Mouse (Mus musculus): ENCODE measurements around the gene Dnajb11. TPM values are rescaled to one million over a fixed set of nuclear protein-coding genes. Genes with fewer than 3 reads are reported as not detected.

The Dnajb11 gene
- polyA plus RNA-seq, 1 experiment from 2014 or later = 101 TPM

DNA sequence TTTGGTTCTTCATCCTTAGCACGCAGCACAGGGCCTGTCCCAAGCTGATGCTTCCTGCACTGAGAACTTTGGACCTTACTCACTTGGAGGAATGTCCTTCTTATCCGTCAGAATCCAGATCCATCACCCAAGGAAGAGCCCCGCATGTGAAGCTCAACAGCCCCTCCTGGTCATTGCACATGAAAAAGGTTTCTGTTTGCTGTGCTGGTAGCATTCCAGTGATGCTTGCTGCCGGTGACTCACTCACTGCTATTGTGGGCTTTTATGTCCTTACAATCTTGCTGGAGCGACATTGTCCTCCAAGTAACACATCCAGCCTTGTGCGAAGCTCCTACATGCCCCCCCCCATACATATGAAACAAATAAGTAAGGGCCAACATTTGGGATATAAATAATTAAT lies 55.2 kb downstream of the Dnajb11 start:
- H3K27me3 ChIP-seq (ENCODE audit: control insufficient read depth, insufficient read depth, low read depth, low read length) = no peaks in the 10 kb centered on the region
- 60% methylated on average over 6 of the region's 6 CpGs for WGBS
- H3K4me2 ChIP-seq (ENCODE audit: low read depth, low read length) = no peak overlapping the region
- no peak overlapping the region for H3K27ac ChIP-seq (ENCODE audit: low read length)
- no peak for ATAC-seq (ENCODE audit: low read depth)
- H3K9ac ChIP-seq (ENCODE audit: low read length) = no peak overlapping the region
- H3K4me1 ChIP-seq (replicated peaks; ENCODE audit: control insufficient read depth, insufficient read depth, low read length) = no peaks in the 10 kb centered on the region
- no peaks in the 10 kb centered on the region for H3K36me3 ChIP-seq (ENCODE audit: control insufficient read depth, insufficient read depth, low read length)
- H3K9me3 ChIP-seq (ENCODE audit: control insufficient read depth, low read length) = no peaks in the 10 kb centered on the region
- no peak overlapping the region for H3K4me3 ChIP-seq (ENCODE audit: low read length)

GRCm38 (mm10) chr16:22914276-22914675 lies 56.6 kb downstream of the Dnajb11 start:
- H3K36me3 ChIP-seq (ENCODE audit: control insufficient read depth, insufficient read depth, low read length) = no peaks in the 10 kb centered on the region
- H3K27me3 ChIP-seq (ENCODE audit: control insufficient read depth, insufficient read depth, low read depth, low read length) = no peaks in the 10 kb centered on the region
- H3K27ac ChIP-seq (ENCODE audit: low read length) = no peak overlapping the region
- H3K9ac ChIP-seq (ENCODE audit: low read length) = no peak overlapping the region
- no peak for ATAC-seq (ENCODE audit: low read depth)
- H3K9me3 ChIP-seq (ENCODE audit: control insufficient read depth, low read length) = no peaks in the 10 kb centered on the region
- no peak overlapping the region for H3K4me3 ChIP-seq (ENCODE audit: low read length)
- H3K4me2 ChIP-seq (ENCODE audit: low read depth, low read length) = no peak overlapping the region
- H3K4me1 ChIP-seq (replicated peaks; ENCODE audit: control insufficient read depth, insufficient read depth, low read length) = no peaks in the 10 kb centered on the region

DNA sequence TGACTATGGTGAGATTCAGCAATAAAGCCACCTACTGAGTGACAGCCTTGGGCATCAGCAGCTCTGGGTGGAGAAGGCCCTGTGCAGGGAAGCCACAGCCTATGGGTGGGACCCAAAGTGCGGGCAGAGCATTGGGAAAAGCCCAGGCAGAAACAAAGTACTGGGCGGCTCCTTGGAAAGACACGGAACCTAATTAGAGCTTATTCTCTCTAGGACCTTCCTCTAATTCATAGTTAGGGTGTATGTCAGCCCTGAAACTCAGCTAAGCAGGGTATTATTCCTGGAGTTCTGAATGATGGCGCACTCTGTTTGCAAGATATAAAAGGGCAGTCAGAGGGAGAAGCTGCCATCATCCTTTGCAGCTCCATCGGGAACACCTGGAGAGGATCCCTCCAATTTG lies 60.4 kb downstream of the Dnajb11 start, which contains the start of gene Fetub:
Fetub (plus strand) TSS at position 301 of the 400 bp plus-strand sequence.
- ATAC-seq (ENCODE audit: low read depth) = no peak

GRCm38 (mm10) chr16:22918664-22919312 lies 61.1 kb downstream of the Dnajb11 start:
- no peak overlapping the region for H3K4me3 ChIP-seq (ENCODE audit: low read length)
- H3K27ac ChIP-seq (ENCODE audit: low read length) = no peak overlapping the region
- H3K27me3 ChIP-seq (ENCODE audit: control insufficient read depth, insufficient read depth, low read depth, low read length) = no peaks in the 10 kb centered on the region
- no peaks in the 10 kb centered on the region for H3K9me3 ChIP-seq (ENCODE audit: control insufficient read depth, low read length)
- H3K36me3 ChIP-seq (ENCODE audit: control insufficient read depth, insufficient read depth, low read length) = no peaks in the 10 kb centered on the region
- WGBS = 71% methylated on average over 15 of the region's 15 CpGs
- H3K9ac ChIP-seq (ENCODE audit: low read length) = no peak overlapping the region
- no peaks in the 10 kb centered on the region for H3K4me1 ChIP-seq (replicated peaks; ENCODE audit: control insufficient read depth, insufficient read depth, low read length)
- H3K4me2 ChIP-seq (ENCODE audit: low read depth, low read length) = no peak overlapping the region
- ATAC-seq (ENCODE audit: low read depth) = no peak

More for the DNA sequence above, 60.4 kb downstream of the Dnajb11 start, which contains the start of gene Fetub:
- Histone ChIP-seq H3K9me3 (ENCODE audit: control insufficient read depth, low read length) (no peaks in the 10 kb centered on the region), H3K4me2 (ENCODE audit: low read depth, low read length) (no peak within 1 kb of the TSS), H3K27ac (ENCODE audit: low read length) (no peak within 1 kb of the TSS), H3K4me1 (replicated peaks; ENCODE audit: control insufficient read depth, insufficient read depth, low read length) (no peaks in the 10 kb centered on the region), H3K4me3 (ENCODE audit: low read length) (no peak within 1 kb of the TSS), H3K36me3 (ENCODE audit: control insufficient read depth, insufficient read depth, low read length) (no peaks in the 10 kb centered on the region), H3K9ac (ENCODE audit: low read length) (no peak within 1 kb of the TSS), H3K27me3 (ENCODE audit: control insufficient read depth, insufficient read depth, low read depth, low read length) (no peaks in the 10 kb centered on the region)
- 79% methylated on average over 5 of the region's 5 CpGs for WGBS

GRCm38 (mm10) chr16:22919971-22920854 lies 62.6 kb downstream of the Dnajb11 start:
- Histone ChIP-seq H3K4me2 (ENCODE audit: low read depth, low read length) (no peak overlapping the region), H3K4me1 (replicated peaks; ENCODE audit: control insufficient read depth, insufficient read depth, low read length) (no peaks in the 10 kb centered on the region), H3K36me3 (ENCODE audit: control insufficient read depth, insufficient read depth, low read length) (no peaks in the 10 kb centered on the region), H3K27me3 (ENCODE audit: control insufficient read depth, insufficient read depth, low read depth, low read length) (no peaks in the 10 kb centered on the region), H3K9ac (ENCODE audit: low read length) (no peak overlapping the region), H3K9me3 (ENCODE audit: control insufficient read depth, low read length) (no peaks in the 10 kb centered on the region), H3K4me3 (ENCODE audit: low read length) (no peak overlapping the region), H3K27ac (ENCODE audit: low read length) (no peak overlapping the region)
- WGBS = 39% methylated on average over 18 of the region's 18 CpGs
- ATAC-seq (ENCODE audit: low read depth) = peak; percentile 60; the same call in 1 of the 2 replicates

DNA sequence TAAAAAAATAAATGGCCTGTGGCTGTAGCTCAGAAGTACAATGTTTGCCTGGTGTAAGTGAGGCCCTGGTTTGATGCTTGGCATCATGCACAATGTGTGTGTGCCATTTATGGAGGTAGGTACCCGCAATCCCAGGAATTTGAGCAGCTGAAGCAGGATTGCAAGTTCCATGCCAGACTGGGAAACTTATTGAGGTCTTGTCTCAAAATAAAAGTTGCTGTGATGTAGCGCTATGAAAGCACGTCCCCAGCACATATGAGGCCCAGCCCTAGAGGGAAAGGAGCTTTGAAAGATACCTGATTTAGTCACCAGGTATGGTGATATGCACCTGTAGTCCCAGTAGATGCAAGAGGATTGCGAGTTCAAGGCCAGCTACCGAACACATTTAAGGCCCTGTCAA lies 64.1 kb downstream of the Dnajb11 start:
- Histone ChIP-seq H3K4me2 (ENCODE audit: low read depth, low read length) (no peak overlapping the region), H3K36me3 (ENCODE audit: control insufficient read depth, insufficient read depth, low read length) (no peaks in the 10 kb centered on the region), H3K27me3 (ENCODE audit: control insufficient read depth, insufficient read depth, low read depth, low read length) (no peaks in the 10 kb centered on the region), H3K4me1 (replicated peaks; ENCODE audit: control insufficient read depth, insufficient read depth, low read length) (no peaks in the 10 kb centered on the region), H3K4me3 (ENCODE audit: low read length) (no peak overlapping the region), H3K9ac (ENCODE audit: low read length) (no peak overlapping the region), H3K9me3 (ENCODE audit: control insufficient read depth, low read length) (no peaks in the 10 kb centered on the region), H3K27ac (ENCODE audit: low read length) (no peak overlapping the region)
- WGBS = 89% methylated on average over 5 of the region's 5 CpGs
- no peak for ATAC-seq (ENCODE audit: low read depth)

DNA sequence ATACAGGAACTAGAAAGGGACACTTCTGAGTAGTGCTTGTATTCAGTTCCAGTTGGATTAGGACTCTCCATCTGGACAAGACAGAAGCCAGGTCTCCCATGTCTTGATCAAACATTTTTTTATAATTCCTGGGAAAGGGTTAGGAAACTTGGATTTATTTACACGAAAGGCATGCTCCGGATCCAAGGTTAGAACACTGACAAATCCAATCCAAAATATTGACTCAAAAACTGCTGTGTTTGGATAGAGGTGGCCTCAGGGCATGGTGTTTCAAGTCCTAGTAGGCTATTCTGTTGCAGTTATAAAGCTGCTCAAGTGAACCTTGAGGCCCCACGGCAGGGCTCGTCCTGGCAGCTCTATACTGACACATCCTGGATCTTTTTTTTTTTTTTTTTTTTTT lies 64.8 kb downstream of the Dnajb11 start:
- no peak overlapping the region for H3K9ac ChIP-seq (ENCODE audit: low read length)
- H3K4me1 ChIP-seq (replicated peaks; ENCODE audit: control insufficient read depth, insufficient read depth, low read length) = no peaks in the 10 kb centered on the region
- no peak for ATAC-seq (ENCODE audit: low read depth)
- no peaks in the 10 kb centered on the region for H3K9me3 ChIP-seq (ENCODE audit: control insufficient read depth, low read length)
- WGBS = 73% methylated on average over 4 of the region's 4 CpGs
- no peaks in the 10 kb centered on the region for H3K36me3 ChIP-seq (ENCODE audit: control insufficient read depth, insufficient read depth, low read length)
- no peak overlapping the region for H3K4me3 ChIP-seq (ENCODE audit: low read length)
- no peak overlapping the region for H3K27ac ChIP-seq (ENCODE audit: low read length)
- H3K4me2 ChIP-seq (ENCODE audit: low read depth, low read length) = no peak overlapping the region
- no peaks in the 10 kb centered on the region for H3K27me3 ChIP-seq (ENCODE audit: control insufficient read depth, insufficient read depth, low read depth, low read length)

Other genes starting within 250 kb of the Dnajb11 start
- gene Dgkg, start 200.6 kb upstream of the Dnajb11 start, polyA plus RNA-seq (2015; fragmentation: Nextera tagmentation; extraction: Ambion mirVana) = 1.2 and 1.3 TPM in 2 replicates
- gene Crygs, start 46.3 kb upstream of the Dnajb11 start, polyA plus RNA-seq (2015; fragmentation: Nextera tagmentation; extraction: Ambion mirVana) = not detected in 2 replicates
- 26.7 and 27.4 TPM in 2 replicates for gene Tbccd1, start 176 bp upstream of the Dnajb11 start, polyA plus RNA-seq (2015; fragmentation: Nextera tagmentation; extraction: Ambion mirVana)
- gene Ahsg, start 33.4 kb downstream of the Dnajb11 start, polyA plus RNA-seq (2015; fragmentation: Nextera tagmentation; extraction: Ambion mirVana) = 8.9 and 74.9 TPM in 2 replicates
- gene Fetub, start 60.5 kb downstream of the Dnajb11 start, polyA plus RNA-seq (2015; fragmentation: Nextera tagmentation; extraction: Ambion mirVana) = not detected in 2 replicates
- gene Hrg, start 93.2 kb downstream of the Dnajb11 start, polyA plus RNA-seq (2015; fragmentation: Nextera tagmentation; extraction: Ambion mirVana) = 0.16 TPM in 1 of 2 replicates, not detected in the other
- gene Kng2, start 171.6 kb downstream of the Dnajb11 start, polyA plus RNA-seq (2015; fragmentation: Nextera tagmentation; extraction: Ambion mirVana) = 2.4 TPM in 1 of 2 replicates, not detected in the other
- gene Kng1, start 200.0 kb downstream of the Dnajb11 start, polyA plus RNA-seq (2015; fragmentation: Nextera tagmentation; extraction: Ambion mirVana) = 1.2 and 13.7 TPM in 2 replicates
- gene Eif4a2, start 249.6 kb downstream of the Dnajb11 start, polyA plus RNA-seq (2015; fragmentation: Nextera tagmentation; extraction: Ambion mirVana) = 203 and 205 TPM in 2 replicates